Mouse (Mus musculus): Measurements from ENCODE around the gene Saa1.

The Saa1 gene

DNA sequence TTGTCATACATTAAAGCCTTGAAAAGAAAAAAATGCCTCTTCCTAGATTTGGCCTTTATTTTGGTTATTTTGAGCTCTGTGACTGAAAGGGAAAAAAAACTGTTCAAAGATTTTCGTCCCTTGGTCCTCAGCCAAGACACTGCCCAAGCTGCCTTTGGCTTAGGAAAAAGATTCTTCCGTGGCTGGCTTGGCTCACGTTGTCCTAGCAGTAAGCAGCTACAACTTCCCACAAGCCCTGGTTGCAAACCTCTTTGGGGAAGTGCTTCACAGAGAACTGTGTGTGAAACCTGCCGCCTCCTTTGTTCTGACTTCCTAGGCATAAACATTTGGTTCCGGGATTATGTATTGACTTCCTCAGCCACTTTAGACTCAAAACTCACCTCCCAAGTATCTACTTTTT lies 25.9 kb downstream of the Saa1 start:
- DNase-seq: peak; percentile 66 to 71

DNA sequence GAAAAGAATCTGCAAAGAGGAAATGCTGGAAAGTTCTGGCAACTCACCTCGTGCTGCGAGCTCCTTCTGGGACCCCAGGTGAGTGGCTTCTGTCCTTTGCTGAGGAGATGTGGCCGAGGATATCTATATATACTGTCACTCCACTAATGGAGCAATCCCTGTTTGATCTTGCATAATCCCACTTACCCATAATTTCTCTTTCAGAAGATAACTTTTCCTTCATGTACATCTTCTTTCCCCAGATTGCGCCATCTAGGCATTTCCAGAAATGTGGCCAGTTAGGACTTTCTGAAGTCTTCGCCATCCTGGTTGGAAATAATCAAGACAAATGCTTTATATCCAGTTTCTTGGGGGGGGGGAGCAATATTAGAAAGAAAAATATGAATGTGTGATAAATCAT lies 27.2 kb downstream of the Saa1 start, which contains the start of gene Saa3:
Gene Saa3 (minus strand): TSS at position 101 of the 400 bp plus-strand sequence.
- no peak for DNase-seq

DNA sequence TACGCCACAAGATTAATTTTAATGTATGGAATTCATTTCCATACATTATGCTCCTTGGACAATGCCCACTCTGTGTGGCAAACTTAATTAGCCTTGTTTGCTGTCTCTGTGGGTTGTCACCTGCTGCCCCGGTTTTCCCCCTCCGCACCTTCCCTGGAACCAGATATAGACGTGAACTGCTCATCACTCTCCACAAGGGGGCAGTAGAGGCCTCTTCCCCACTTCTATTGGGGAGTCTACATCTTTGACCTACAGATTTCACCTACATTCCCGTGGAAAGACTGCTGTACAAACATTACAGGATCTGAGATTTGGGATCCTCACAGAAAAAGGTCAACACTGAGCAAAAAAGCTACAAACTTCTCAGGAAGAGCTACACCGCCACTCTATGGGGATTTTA lies 28.3 kb downstream of the Saa1 start:
- peak; percentile 57 to 77 for DNase-seq

DNA sequence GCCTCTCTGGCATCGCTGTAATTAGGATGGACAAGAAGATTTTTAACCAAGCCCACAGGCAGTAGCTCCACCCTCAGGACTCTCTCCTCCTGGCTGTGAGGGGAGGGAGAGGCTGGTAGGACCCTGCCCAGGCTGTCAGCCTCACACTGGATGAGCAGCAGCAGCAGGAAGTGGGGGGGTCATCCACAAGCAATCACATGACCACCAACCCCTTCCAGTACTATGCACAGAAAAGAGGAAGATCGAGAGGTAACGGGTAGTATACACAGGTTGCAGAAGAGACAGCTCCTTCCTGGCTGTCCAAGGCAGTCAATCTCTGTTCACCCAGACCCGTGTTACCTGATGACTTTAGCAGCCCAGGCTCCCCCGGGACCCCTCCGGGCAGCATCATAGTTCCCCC lies 30.5 kb downstream of the Saa1 start:
- DNase-seq: no peak

DNA sequence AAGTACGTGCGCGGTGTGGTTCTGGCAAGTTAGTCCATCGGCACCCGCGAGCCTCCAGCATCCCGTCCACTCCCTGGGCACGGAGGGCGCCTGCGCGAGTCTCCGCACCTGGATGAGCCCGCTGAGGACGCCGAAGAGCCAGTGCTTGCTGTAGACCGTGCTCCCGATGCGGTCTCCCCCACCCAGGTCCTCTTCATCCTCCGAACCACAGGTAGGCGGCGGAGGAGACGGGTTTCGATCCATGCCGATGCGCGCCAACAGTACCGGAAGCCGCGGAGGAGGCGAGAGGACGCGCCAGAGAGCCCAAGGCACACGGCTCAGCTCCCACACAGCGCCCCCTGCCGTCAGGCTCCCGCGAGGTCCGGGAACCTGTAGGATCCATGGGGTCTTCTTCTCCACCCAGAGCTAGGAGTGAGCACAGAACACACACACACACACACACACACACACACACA lies 32.4 kb downstream of the Saa1 start, which contains the start of gene Saal1:
Gene Saal1 (minus strand): TSS at position 291 of the 455 bp plus-strand sequence.
- peak; percentile 74 to 81 for DNase-seq

DNA sequence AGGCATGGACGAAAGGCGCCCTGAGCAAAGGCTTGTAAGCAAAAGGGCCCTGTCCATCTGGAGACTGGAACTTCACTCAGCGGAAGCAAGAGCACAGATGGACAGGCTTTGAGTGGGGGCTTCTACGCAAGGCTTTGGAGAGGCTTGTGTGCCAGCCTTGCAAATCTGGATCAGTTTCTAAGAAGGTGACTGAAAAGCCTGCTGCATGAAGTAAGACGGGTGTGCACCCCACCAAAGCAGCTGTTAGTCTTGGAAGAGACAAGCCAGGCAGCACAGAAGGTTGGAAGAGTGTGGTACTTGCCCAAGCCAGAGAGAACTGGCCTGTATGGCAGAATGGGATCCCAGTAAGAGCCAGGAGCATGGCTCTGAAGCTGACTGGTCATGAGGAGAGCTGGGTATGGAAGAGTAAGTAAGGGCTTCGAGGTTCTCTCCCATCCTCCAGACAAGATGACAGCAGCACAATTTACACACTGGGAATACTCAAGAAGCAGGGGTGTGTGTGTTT lies 42.2 kb downstream of the Saa1 start:
- no peak for DNase-seq

DNA sequence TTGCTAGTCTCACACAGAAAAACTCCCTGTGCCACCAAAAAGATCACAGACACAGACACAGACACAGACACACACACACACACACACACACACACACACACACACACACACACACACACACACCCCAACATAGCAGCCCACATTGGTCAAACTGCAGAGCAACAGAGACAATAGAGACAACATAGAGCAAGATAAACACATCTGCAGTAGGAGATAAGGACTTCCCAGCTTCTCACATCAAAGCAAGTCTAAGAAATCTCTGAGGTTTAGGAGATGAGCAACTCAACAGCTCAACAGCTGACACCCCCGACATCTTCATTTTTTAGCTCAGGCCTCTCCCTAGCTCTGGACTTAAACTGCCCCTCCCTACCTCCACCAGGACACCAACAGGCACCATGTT lies 46.0 kb downstream of the Saa1 start:
- DNase-seq: no peak

All from lung, adult 18-20 months (tissue).